Mouse (Mus musculus) heart, postnatal 0 days (tissue): ENCODE data around the gene Hadha. TPM values are rescaled to one million over a fixed set of nuclear protein-coding genes. Genes with fewer than 3 reads are reported as not detected.

Experiments
- ATAC-seq: fragments of 200-750 bp; cut with Nextera tagmentation; 2 replicates; pipeline ENCODE4 v1.8.0; 2017; ENCODE audit warnings: low read depth, moderate number of reproducible peaks, moderate library complexity; ENCODE audit not compliant: insufficient read depth
- DNase-seq: peaks from one replicate; pipeline ENCODE4 v3.0.0-alpha.2; 2016; ENCODE audit warnings: low spot score
- H3K27ac ChIP-seq: fragments of 300-500 bp; sonication (generic); 2 replicates; pipeline ENCODE4 v1.5.1; 2014; ENCODE audit warnings: low read depth, mild to moderate bottlenecking
- H3K27me3 ChIP-seq: fragments of 300-500 bp; sonication (generic); 2 replicates; pipeline ENCODE4 v1.6.1; 2014; ENCODE audit warnings: low read length, mixed read lengths; ENCODE audit not compliant: control insufficient read depth, insufficient read depth
- H3K36me3 ChIP-seq: fragments of 300-500 bp; sonication (generic); replicated peaks from 2 replicates; pipeline ENCODE4 v1.6.1; 2014; ENCODE audit warnings: low read length, mixed read lengths; ENCODE audit not compliant: control insufficient read depth, insufficient read depth
- H3K4me1 ChIP-seq: fragments of 300-500 bp; sonication (generic); 2 replicates; pipeline ENCODE4 v1.6.1; 2014; ENCODE audit warnings: antibody characterized with exemption; ENCODE audit not compliant: control insufficient read depth, insufficient read depth
- H3K4me2 ChIP-seq: fragments of 300-500 bp; sonication (generic); 2 replicates; pipeline ENCODE4 v1.6.1; 2014; ENCODE audit warnings: low read depth, mild to moderate bottlenecking, low read length, moderate library complexity
- H3K4me3 ChIP-seq: fragments of 300-500 bp; sonication (generic); 2 replicates; pipeline ENCODE4 v1.5.1; 2014; ENCODE audit warnings: low read depth, low read length
- H3K9ac ChIP-seq: fragments of 300-500 bp; sonication (generic); replicated peaks from 2 replicates; pipeline ENCODE4 v1.6.1; 2014; ENCODE audit warnings: low read depth, low read length, mixed read lengths
- H3K9me3 ChIP-seq: fragments of 300-500 bp; sonication (generic); replicated peaks from 2 replicates; pipeline ENCODE4 v1.6.1; 2016; ENCODE audit warnings: low read length; ENCODE audit not compliant: control insufficient read depth
- CTCF ChIP-seq: IDR thresholded peaks from 2 replicates; pipeline ENCODE4 v1.5.1; 2016; ENCODE audit warnings: antibody characterized with exemption, control low read depth, low read depth
- EP300 ChIP-seq: IDR thresholded peaks from 2 replicates; pipeline ENCODE4 v1.6.1; 2016; ENCODE audit warnings: antibody characterized with exemption, low read depth
- WGBS: fragments of 180-500 bp; shearing (Covaris S2); extraction: QIAGEN DNeasy Blood & Tissue Kit; methylation state at CpG from one replicate; pipeline ENCODE4 v1.1.7; 2014; 5-methylcytosine and 5-hydroxymethylcytosine counted together
- polyA plus RNA-seq: library from polyadenylated mRNA; unstranded; fragments of >200 nt; fragmentation: Nextera tagmentation; extraction: Ambion mirVana; gene quantifications from 2 replicates; pipeline ENCODE4 v1.2.1, GENCODE M21; 2015
- total RNA-seq: library from RNA; depleted of rRNA; stranded (reverse); fragments of >200 nt; gene quantifications from 2 replicates; pipeline ENCODE4 v1.2.3, GENCODE M21; 2014; ENCODE audit warnings: low replicate concordance

The Hadha gene
- total and polyA plus RNA-seq, 2 experiments from 2014 or later, result 497 to 722 TPM

- TF ChIP-seq CTCF (no peak), EP300 (no peak)
- Histone ChIP-seq H3K4me3 (no peak overlapping the region), H3K36me3 (no peaks in the 10 kb centered on the region), H3K4me2 (no peak overlapping the region), H3K27ac (no peak overlapping the region), H3K9me3 (no peaks in the 10 kb centered on the region), H3K9ac (no peak overlapping the region), H3K4me1 (no peaks in the 10 kb centered on the region), H3K27me3 (no peaks in the 10 kb centered on the region)
- DNase-seq, result no peak
- WGBS, result 66% methylated on average over 7 of the region's 7 CpGs
- no peak for ATAC-seq
Measured at GRCm38 (mm10) chr5:30198257-30198656, 43.3 kb upstream of the Hadha start.

GRCm38 (mm10) chr5:30195340-30195739, 40.4 kb upstream of the Hadha start:
- ATAC-seq (no peak), DNase-seq (no peak)
- H3K36me3 ChIP-seq, result no peaks in the 10 kb centered on the region
- H3K4me2 ChIP-seq, result no peak overlapping the region
- no peak for TF ChIP-seq CTCF
- TF ChIP-seq EP300, result no peak
- H3K4me1 ChIP-seq, result no peaks in the 10 kb centered on the region
- 89% methylated on average over 5 of the region's 5 CpGs for WGBS
- H3K27me3 ChIP-seq, result no peaks in the 10 kb centered on the region
- no peaks in the 10 kb centered on the region for H3K9me3 ChIP-seq
- no peak overlapping the region for H3K27ac ChIP-seq
- H3K4me3 ChIP-seq, result no peak overlapping the region
- H3K9ac ChIP-seq, result no peak overlapping the region

GRCm38 (mm10) chr5:30192452-30192851, 37.5 kb upstream of the Hadha start:
- no peak for ATAC-seq

GRCm38 (mm10) chr5:30187687-30188485, 32.9 kb upstream of the Hadha start:
- TF ChIP-seq CTCF (no peak), EP300 (no peak)
- 82% methylated on average over 12 of the region's 12 CpGs for WGBS
- no peaks in the 10 kb centered on the region for H3K4me1 ChIP-seq
- no peak overlapping the region for H3K9ac ChIP-seq
- H3K9me3 ChIP-seq, result no peaks in the 10 kb centered on the region
- H3K27me3 ChIP-seq, result no peaks in the 10 kb centered on the region
- ATAC-seq (no peak), DNase-seq (no peak)
- H3K4me2 ChIP-seq, result no peak overlapping the region
- H3K36me3 ChIP-seq, result peaks cover 53% of the 10 kb centered on the region
- H3K27ac ChIP-seq, result no peak overlapping the region
- no peak overlapping the region for H3K4me3 ChIP-seq

More at GRCm38 (mm10) chr5:30192452-30192851, 37.5 kb upstream of the Hadha start:
- H3K9ac ChIP-seq, result no peak overlapping the region
- H3K4me1 ChIP-seq, result no peaks in the 10 kb centered on the region
- H3K27ac ChIP-seq, result no peak overlapping the region
- DNase-seq, result no peak
- H3K36me3 ChIP-seq, result peaks cover 16% of the 10 kb centered on the region
- TF ChIP-seq EP300 (no peak), CTCF (peak; percentile 26; the same call in 1 of the 2 replicates)
- no peak overlapping the region for H3K4me2 ChIP-seq
- no peak overlapping the region for H3K4me3 ChIP-seq
- no peaks in the 10 kb centered on the region for H3K27me3 ChIP-seq
- whole genome bisulfite sequencing, result 62% methylated on average over 1 of the region's 1 CpGs
- H3K9me3 ChIP-seq, result no peaks in the 10 kb centered on the region

- Histone ChIP-seq H3K9ac (no peak overlapping the region), H3K4me1 (0 out of 2 replicates have a peak, but pooled peaks cover 9% of the 10 kb centered on the region), H3K4me3 (no peak overlapping the region), H3K9me3 (no peaks in the 10 kb centered on the region), H3K27me3 (no peaks in the 10 kb centered on the region), H3K4me2 (no peak overlapping the region), H3K36me3 (peaks cover 84% of the 10 kb centered on the region), H3K27ac (no peak overlapping the region)
- no peak for TF ChIP-seq CTCF
- no peak for TF ChIP-seq EP300
- ATAC-seq, result no peak
- no peak for DNase-seq
- WGBS, result 88% methylated on average over 4 of the region's 4 CpGs
Measured at GRCm38 (mm10) chr5:30175811-30176210, 20.8 kb upstream of the Hadha start.
